Mouse (Mus musculus) neural tube, embryonic 12.5 days (tissue): ENCODE measurements around the gene C1qtnf6. TPM values are rescaled to one million over a fixed set of nuclear protein-coding genes. Genes with fewer than 3 reads are reported as not detected.

Experiments
- ATAC-seq: fragments of 200-750 bp; cut with Nextera tagmentation; 2 replicates; pipeline ENCODE4 v1.8.0; 2017; ENCODE audit warnings: low read depth, mild to moderate bottlenecking, moderate TSS enrichment, moderate library complexity; ENCODE audit not compliant: low FRiP score
- H3K27ac ChIP-seq: fragments of 300-500 bp; sonication (generic); 2 replicates; pipeline ENCODE4 v1.5.1; 2016
- H3K27me3 ChIP-seq: fragments of 300-500 bp; sonication (generic); replicated peaks from 2 replicates; pipeline ENCODE4 v1.6.1; 2016; ENCODE audit warnings: mild to moderate bottlenecking
- H3K36me3 ChIP-seq: fragments of 300-500 bp; sonication (generic); 2 replicates; pipeline ENCODE4 v1.6.1; 2016; ENCODE audit warnings: mild to moderate bottlenecking
- H3K4me1 ChIP-seq: fragments of 300-500 bp; sonication (generic); 2 replicates; pipeline ENCODE4 v1.6.1; 2016
- H3K4me2 ChIP-seq: fragments of 300-500 bp; sonication (generic); replicated peaks from 2 replicates; pipeline ENCODE4 v1.6.1; 2016; ENCODE audit warnings: mild to moderate bottlenecking
- H3K4me3 ChIP-seq: fragments of 300-500 bp; sonication (generic); 2 replicates; pipeline ENCODE4 v1.5.1; 2016
- H3K9ac ChIP-seq: fragments of 300-500 bp; sonication (generic); 2 replicates; pipeline ENCODE4 v1.6.1; 2016; ENCODE audit warnings: mild to moderate bottlenecking
- H3K9me3 ChIP-seq: fragments of 300-500 bp; sonication (generic); 2 replicates; pipeline ENCODE4 v1.6.1; 2016; ENCODE audit warnings: mild to moderate bottlenecking
- WGBS: fragments of 180-500 bp; shearing (Covaris S2); methylation state at CpG from one replicate; pipeline ENCODE4 v1.1.7; 2016; 5-methylcytosine and 5-hydroxymethylcytosine counted together
- polyA plus RNA-seq: library from polyadenylated mRNA; unstranded; fragments of >200 nt; fragmentation: Nextera tagmentation; extraction: Ambion mirVana; gene quantifications from 2 replicates; pipeline ENCODE4 v1.2.1, GENCODE M21; 2016

The C1qtnf6 gene
- polyA plus RNA-seq, 1 experiment from 2014 or later = 8.7 TPM

DNA sequence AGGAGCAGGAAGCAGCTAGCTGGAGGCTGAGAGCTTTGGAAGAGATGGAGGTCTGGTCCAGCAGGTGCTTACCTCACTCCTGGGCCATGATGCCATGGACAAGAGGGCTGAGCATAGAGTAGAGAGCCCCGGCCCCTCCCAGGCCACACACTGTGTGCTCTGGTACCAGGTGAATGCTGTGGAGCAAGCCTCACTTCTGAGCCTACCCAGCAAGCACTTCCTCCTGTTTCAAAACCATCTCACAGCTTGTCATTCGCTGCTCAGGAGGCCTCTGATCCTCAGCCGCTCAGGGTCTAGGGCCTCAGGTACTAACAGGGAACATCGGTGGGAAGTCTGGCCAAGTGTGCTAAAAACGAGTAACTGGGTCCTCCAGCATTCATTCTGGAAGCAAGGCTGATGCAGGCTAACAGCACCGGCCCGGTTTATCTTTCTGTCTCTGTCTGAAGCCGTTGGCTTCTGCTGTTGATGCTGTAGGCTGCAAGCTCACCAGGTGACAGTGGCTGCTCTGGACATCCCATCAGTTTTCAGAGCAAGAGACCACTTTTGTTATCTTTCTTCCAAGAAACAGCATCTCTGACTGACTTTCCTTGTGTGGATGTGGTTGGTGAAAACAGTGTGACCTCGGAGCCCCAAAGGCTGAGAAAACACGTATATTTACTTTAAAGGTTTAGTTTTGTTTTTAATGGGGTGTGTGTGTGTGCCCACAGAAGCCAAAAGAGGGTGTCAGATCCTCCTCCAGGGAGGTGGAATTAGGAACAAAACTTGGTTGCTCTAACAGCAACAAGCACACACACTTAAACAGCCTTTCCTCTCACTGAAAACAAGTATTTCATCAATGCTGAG lies 26.7 kb upstream of the C1qtnf6 start:
- no peak overlapping the region for H3K9ac ChIP-seq
- WGBS = 67% methylated on average over 10 of the region's 10 CpGs
- H3K4me2 ChIP-seq = no peak overlapping the region
- H3K4me3 ChIP-seq = no peak overlapping the region
- H3K27ac ChIP-seq = no peak overlapping the region
- H3K27me3 ChIP-seq = no peaks in the 10 kb centered on the region
- H3K9me3 ChIP-seq = 0 out of 2 replicates have a peak, but pooled peaks cover under 1% of the 10 kb centered on the region
- no peaks in the 10 kb centered on the region for H3K4me1 ChIP-seq
- no peaks in the 10 kb centered on the region for H3K36me3 ChIP-seq
- no peak for ATAC-seq

DNA sequence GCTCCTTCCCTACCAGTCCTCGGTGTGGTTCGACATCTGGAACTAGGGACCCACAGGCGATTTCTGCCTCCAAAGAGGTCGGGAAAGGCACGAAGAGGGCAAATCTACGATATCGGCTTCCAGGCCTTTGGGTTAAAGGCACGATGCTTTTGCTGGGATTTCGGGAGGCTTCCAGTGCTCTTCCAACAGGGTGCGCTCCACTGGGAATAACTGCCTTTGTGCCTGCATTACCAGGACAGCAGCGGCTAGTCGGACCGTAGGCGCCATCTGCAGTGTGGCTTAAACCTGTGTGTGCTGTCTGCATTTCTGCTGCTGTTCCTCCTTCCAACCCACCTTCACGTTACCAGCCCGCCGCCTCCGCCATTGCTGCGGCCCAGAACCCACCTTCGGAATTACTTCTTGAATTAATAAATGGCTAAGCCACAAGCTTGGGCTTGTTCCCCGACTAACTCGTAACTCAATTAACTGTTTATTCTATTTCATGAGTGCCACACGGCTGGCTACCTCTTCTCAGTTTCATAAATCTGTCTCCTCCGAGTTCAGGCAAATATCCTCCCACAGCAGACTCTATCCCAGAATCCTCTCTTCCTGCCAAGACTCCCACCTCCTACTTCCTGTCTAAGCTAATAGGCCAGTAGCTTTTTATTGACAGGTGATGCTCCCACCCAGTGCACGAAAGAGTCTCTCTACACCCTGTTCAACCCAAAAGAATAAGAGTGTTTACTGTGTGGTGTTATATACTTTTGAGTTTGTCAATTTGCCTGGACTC lies 23.5 kb upstream of the C1qtnf6 start:
- ATAC-seq = no peak
- 73% methylated on average over 25 of the region's 25 CpGs for WGBS
- no peaks in the 10 kb centered on the region for H3K27me3 ChIP-seq
- H3K4me3 ChIP-seq = no peak overlapping the region
- peaks cover 13% of the 10 kb centered on the region; the same call in 1 of the 2 replicates for H3K9me3 ChIP-seq
- H3K9ac ChIP-seq = no peak overlapping the region
- no peak overlapping the region for H3K27ac ChIP-seq
- no peaks in the 10 kb centered on the region for H3K36me3 ChIP-seq
- 0 out of 2 replicates have a peak overlapping the region, but pooled peaks have one; percentile 12 for H3K4me2 ChIP-seq
- no peaks in the 10 kb centered on the region for H3K4me1 ChIP-seq

DNA sequence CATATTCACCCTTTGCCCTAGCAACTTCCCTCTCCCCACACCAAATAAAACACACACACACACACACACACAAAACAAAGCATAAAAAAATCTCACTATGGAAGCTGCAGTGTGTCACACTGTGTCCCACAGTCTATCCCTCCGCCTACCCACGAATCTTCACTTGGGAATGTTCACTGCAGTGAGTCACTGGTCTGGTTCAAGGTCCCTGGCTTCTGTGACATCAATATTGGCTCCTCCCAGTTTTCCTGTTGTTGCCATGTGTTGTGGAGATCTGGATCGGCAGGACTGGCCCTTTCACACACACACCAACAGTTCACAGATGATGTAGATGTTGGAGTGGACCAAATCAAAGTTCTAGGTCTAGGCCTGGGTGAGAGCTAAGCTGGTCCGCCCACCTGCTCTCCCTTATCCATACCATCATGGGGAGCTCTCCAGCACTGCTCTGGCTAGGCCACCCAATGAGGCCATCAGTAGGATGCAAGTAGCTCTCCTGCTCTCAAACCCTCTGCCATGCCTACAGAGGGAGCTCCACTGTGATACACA lies 18.0 kb upstream of the C1qtnf6 start:
- 80% methylated on average over 4 of the region's 4 CpGs for WGBS
- no peak overlapping the region for H3K4me3 ChIP-seq
- no peak overlapping the region for H3K4me2 ChIP-seq
- no peaks in the 10 kb centered on the region; the same call in 1 of the 2 replicates for H3K27me3 ChIP-seq
- H3K4me1 ChIP-seq = peaks cover 16% of the 10 kb centered on the region
- no peak for ATAC-seq
- peaks cover 13% of the 10 kb centered on the region; the same call in 1 of the 2 replicates for H3K9me3 ChIP-seq
- no peak overlapping the region for H3K9ac ChIP-seq
- no peaks in the 10 kb centered on the region for H3K36me3 ChIP-seq
- H3K27ac ChIP-seq = no peak overlapping the region

DNA sequence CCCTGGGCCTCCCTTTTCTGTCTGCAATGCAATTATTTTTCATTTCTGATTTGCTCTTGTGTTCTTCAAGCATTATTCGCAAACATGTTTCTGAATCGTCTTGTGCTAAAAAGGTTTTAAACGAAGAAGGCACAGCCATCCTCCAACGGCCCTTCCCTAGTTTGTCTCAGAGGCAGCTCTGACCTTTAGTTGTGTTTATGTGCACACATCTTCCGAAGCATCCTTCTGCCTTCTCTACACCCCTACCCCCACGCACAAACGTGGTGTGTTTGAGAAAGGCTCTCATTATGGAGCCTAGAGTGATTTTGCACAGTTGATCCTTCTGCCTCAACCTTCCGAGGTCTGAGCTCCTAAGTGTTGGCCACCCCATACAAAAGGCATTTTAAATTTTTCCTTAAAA lies 17.5 kb upstream of the C1qtnf6 start:
- 73% methylated on average over 8 of the region's 8 CpGs for WGBS
- Histone ChIP-seq H3K9me3 (peaks cover 13% of the 10 kb centered on the region; the same call in 1 of the 2 replicates), H3K36me3 (no peaks in the 10 kb centered on the region), H3K27ac (no peak overlapping the region), H3K4me3 (no peak overlapping the region), H3K27me3 (no peaks in the 10 kb centered on the region; the same call in 1 of the 2 replicates), H3K9ac (no peak overlapping the region), H3K4me2 (no peak overlapping the region), H3K4me1 (peaks cover 20% of the 10 kb centered on the region)
- ATAC-seq = no peak

DNA sequence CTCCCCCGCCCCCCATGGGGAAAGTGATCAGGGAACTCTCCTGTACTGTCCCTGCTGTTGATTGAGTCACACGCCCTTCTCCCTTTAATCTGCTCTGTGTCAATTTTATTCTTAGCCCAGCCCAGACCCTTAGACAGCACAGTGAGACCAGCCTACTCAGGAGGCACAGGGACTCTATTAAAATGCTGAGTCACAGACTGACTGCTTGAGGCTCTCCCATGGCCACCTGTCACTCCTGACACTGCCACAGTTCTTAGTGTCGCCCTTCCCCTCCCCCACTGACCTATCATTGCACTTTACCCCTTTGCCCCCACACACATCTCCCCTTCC lies 17.1 kb upstream of the C1qtnf6 start:
- ATAC-seq = 0 out of 2 replicates have a peak, but pooled peaks have one; percentile 21
- no peaks in the 10 kb centered on the region; the same call in 1 of the 2 replicates for H3K27me3 ChIP-seq
- H3K4me1 ChIP-seq = peaks cover 20% of the 10 kb centered on the region
- H3K4me3 ChIP-seq = no peak overlapping the region
- H3K9ac ChIP-seq = no peak overlapping the region
- no peak overlapping the region for H3K4me2 ChIP-seq
- WGBS = 32% methylated on average over 3 of the region's 3 CpGs
- H3K9me3 ChIP-seq = peaks cover 13% of the 10 kb centered on the region; the same call in 1 of the 2 replicates
- no peak overlapping the region for H3K27ac ChIP-seq
- H3K36me3 ChIP-seq = no peaks in the 10 kb centered on the region

DNA sequence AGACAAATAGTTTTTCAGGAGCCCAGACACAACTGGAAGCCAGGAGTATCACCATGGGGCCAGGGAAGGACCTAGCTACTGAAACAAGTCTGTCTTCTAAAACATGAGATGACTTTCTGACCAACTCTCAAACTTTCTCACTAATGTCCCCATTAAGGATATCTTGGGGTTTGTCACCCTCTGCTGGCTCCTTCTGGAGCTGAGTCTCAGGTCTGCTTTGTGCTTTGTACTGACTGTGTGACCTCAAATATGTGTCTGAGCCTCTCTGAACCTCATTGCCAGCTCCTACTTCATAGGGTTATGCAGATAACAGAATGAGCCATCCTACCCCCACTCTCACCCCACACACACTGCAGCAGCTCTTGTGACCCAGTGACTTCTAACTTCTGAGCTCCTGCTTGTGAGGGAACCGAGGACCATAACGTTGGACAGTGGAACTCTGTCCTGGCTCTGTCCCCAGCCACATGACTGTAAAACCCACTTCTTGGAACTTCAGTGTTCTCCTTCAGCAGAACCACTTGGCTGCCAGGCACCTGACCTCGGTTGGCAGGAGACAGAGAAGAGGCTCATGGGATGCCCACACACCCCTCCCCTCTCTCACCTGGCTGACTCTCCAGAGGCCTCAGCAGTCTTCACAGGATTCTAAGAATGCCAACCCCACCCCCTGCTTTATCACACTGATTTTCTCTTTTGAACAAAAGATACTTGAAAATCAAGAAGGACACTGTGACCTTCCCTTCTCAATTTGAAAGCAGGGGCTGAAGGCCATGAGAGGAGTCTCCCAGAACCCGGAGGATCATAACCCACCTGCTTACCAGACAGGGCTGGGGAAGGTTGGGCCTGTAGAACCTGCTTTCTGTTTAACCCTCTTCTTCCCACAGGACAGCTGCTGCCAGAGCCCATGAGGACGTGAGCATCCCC lies 16.5 kb upstream of the C1qtnf6 start:
- no peak for ATAC-seq
- peaks cover 9% of the 10 kb centered on the region; the same call in 1 of the 2 replicates for H3K9me3 ChIP-seq
- no peak overlapping the region for H3K27ac ChIP-seq
- no peaks in the 10 kb centered on the region; the same call in 1 of the 2 replicates for H3K27me3 ChIP-seq
- H3K9ac ChIP-seq = no peak overlapping the region
- no peaks in the 10 kb centered on the region for H3K36me3 ChIP-seq
- 53% methylated on average over 5 of the region's 5 CpGs for WGBS
- H3K4me2 ChIP-seq = no peak overlapping the region
- peaks cover 20% of the 10 kb centered on the region for H3K4me1 ChIP-seq
- H3K4me3 ChIP-seq = no peak overlapping the region

DNA sequence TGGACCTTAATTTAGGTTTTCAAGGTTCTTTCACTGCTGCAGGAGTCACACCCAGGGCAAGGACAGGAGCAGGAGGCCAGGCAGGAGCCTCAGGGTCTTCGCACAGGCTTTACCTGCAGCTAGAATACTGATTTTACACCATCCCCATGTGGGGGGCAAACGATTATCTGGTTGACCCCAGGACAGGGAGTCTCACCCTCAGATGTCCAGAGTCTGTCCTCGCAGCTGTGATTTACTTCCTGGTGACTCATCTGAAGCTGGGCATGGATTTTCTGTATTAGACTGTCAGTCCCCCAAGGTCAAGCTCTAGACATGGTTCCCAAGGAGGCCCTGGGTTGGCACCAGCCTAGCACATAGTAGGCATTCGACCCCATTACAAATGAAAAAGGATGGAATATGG lies 14.8 kb upstream of the C1qtnf6 start:
- Histone ChIP-seq H3K9ac (no peak overlapping the region), H3K27me3 (no peaks in the 10 kb centered on the region; the same call in none of the 2 replicates), H3K36me3 (no peaks in the 10 kb centered on the region), H3K9me3 (peaks cover 2% of the 10 kb centered on the region; the same call in 1 of the 2 replicates), H3K4me3 (no peak overlapping the region), H3K4me2 (no peak overlapping the region), H3K4me1 (peaks cover 20% of the 10 kb centered on the region), H3K27ac (no peak overlapping the region)
- no peak for ATAC-seq
- WGBS = 82% methylated on average over 4 of the region's 4 CpGs

DNA sequence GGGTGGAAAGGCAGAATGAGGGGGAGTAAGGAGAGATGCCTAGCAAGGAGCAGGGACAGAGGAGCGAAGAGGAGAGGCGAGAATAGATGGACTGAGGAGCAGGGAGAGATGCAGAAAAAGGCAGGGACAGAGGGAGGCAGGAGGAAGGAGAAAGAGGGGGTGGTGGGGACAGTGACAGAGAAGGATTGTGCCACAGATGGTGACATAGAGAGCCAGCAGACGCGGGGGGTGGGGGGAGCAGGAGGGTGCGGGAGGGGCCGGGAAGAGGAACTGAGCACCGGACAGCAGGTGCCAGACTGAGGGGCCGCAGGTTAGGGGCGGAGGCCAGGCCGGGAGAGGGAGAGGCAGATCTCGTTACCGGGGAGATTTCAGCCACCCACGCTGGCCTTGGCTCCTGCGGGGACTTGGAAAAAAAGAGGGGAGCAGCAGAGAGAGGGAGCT lies 13.4 kb upstream of the C1qtnf6 start, which contains the start of gene Sstr3:
Sstr3 (minus strand) TSS at position 125 of the 441 bp plus-strand sequence.
- peak within 1 kb of the TSS; percentile 40; the same call in 1 of the 2 replicates for H3K9ac ChIP-seq
- no peak within 1 kb of the TSS for H3K27ac ChIP-seq
- peaks cover 20% of the 10 kb centered on the region for H3K4me1 ChIP-seq
- ATAC-seq = peak; percentile 35; the same call in 1 of the 2 replicates
- peak within 1 kb of the TSS; percentile 44 for H3K4me2 ChIP-seq
- no peaks in the 10 kb centered on the region for H3K36me3 ChIP-seq
- no peaks in the 10 kb centered on the region; the same call in none of the 2 replicates for H3K27me3 ChIP-seq
- no peaks in the 10 kb centered on the region for H3K9me3 ChIP-seq
- no peak within 1 kb of the TSS for H3K4me3 ChIP-seq
- 15% methylated on average over 14 of the region's 14 CpGs for WGBS

DNA sequence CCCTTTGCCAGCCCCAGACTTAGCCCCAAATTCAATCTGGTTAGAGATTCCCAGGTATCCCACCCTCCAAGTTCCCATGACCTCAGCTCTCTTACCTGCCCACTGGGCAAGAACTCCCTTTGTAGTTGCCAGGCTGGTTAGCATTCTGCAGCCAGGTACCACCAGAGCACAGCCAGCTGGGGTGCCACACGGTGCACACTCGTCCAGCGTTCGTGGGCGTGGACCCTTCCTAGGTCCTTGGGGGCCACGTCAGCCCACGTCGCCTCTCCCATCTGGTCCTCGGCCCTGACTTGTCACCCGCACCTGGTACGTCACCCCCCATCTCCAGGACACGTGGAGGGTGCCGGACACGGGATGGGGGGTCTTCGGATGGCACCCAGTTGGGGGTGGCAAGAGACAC lies 12.8 kb upstream of the C1qtnf6 start:
- H3K36me3 ChIP-seq = no peaks in the 10 kb centered on the region
- no peaks in the 10 kb centered on the region for H3K9me3 ChIP-seq
- no peak overlapping the region for H3K4me2 ChIP-seq
- H3K4me1 ChIP-seq = peaks cover 20% of the 10 kb centered on the region
- H3K27me3 ChIP-seq = no peaks in the 10 kb centered on the region; the same call in none of the 2 replicates
- H3K27ac ChIP-seq = no peak overlapping the region
- H3K4me3 ChIP-seq = no peak overlapping the region
- WGBS = 74% methylated on average over 15 of the region's 15 CpGs
- no peak for ATAC-seq
- H3K9ac ChIP-seq = no peak overlapping the region

DNA sequence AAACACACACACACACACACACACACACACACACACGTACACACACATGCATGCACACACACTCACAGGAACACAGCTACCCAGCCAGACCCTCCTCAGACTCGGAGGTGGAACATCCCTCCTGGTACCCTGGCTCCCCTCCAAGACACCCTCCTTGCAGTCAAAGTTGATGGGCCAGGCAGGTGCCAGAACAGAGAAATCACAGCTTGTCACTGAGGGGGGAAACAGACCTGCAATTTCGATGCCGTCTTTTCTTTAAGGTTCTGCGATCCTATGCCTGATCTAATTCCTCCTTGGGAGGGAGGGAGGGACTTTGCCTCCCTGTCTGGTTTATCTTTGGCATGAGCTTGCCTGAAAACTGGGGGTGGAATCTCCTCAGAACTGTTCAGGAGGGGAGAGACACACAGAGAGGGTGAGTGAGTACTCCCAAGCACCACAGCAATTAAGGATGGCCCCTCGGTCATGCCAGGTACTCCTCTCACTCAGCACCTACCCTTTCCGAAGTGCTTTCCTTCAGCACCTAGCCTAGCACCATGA lies 11.6 kb upstream of the C1qtnf6 start:
- Histone ChIP-seq H3K9ac (no peak overlapping the region), H3K27me3 (no peaks in the 10 kb centered on the region; the same call in none of the 2 replicates), H3K4me2 (no peak overlapping the region), H3K4me1 (peaks cover 12% of the 10 kb centered on the region), H3K9me3 (no peaks in the 10 kb centered on the region), H3K4me3 (no peak overlapping the region), H3K36me3 (no peaks in the 10 kb centered on the region), H3K27ac (no peak overlapping the region)
- WGBS = 78% methylated on average over 7 of the region's 7 CpGs
- ATAC-seq = no peak
